Mouse (Mus musculus): ENCODE results near the gene Sept12. TPM values are rescaled to one million over a fixed set of nuclear protein-coding genes. Genes with fewer than 3 reads are reported as not detected.
A peak's percentile ranks its signal among the peaks of the same experiment; 100 is the strongest.

Gene Sept12
- polyA plus RNA-seq, 1 experiment from 2014 or later, result not detected

DNA sequence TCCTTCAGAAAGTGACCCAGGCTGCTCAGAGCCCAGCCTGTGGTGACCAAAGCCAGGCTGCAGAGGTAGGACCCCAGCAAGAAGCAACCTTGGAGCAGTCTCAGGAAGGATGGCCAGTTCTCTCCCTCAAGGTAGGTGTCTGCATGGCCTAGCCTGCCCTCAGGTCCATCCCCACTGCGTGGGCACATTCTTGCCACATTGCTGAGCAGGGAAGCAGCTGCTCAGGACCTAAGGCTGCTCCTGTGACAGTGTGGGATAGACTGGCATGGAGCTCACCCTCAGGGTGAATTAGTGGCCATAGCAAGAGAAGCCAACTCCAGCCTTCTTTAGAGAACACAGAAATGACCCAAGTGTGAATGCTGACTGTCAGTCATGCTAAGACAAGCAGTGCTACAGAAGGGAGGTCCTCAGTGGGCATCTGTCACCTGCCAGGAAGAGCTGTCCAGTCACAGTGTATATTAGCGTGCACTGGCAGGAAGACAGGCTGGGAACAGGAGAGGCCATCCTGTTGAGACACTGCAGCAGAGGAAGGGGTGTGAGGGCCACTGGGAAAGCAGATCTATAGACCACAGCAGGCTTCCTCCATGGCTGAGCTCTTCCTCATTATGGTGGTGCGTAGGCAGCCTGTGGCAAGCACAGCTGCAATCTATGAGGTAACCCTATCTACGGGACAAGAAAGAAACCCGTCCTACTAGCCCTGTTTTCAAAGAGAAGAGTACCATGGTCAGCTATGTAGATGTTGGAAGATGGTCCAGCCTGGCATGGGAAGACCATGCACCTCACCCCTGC is 28.4 kb downstream of the Sept12 start:
- Histone ChIP-seq H3K4me2 (no peak overlapping the region), H3K36me3 (replicated peaks) (peaks cover 3% of the 10 kb centered on the region; the same call in 1 of the 2 replicates), H3K4me1 (peaks cover 7% of the 10 kb centered on the region), H3K9me3 (no peaks in the 10 kb centered on the region), H3K9ac (no peak overlapping the region), H3K27me3 (no peaks in the 10 kb centered on the region), H3K27ac (no peak overlapping the region), H3K4me3 (replicated peaks) (no peak overlapping the region)
- ATAC-seq (ENCODE audit: low FRiP score), result no peak
- WGBS, result 88% methylated on average over 5 of the region's 5 CpGs

DNA sequence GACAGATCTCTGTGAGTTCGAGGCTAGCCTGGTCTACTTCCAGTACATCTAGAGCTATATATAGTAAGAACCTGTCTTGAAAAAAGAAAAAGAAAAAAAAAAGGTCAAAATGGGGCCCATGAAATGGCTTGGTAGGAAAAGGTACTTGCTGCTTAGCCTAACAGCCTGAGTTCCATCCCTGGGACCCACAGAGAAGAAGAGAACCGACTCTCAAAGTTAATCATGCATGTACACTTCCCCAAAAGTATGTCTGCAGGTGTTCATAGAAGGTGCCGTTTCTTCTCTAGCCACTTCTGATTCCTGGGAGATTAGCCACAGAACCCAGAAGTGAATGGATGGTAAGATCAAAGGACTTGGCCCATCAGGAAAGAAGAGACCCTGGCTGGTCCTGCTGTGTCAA is 29.2 kb downstream of the Sept12 start:
- H3K4me1 ChIP-seq, result peaks cover 8% of the 10 kb centered on the region
- peaks cover 3% of the 10 kb centered on the region; the same call in 1 of the 2 replicates for H3K36me3 ChIP-seq (replicated peaks)
- no peaks in the 10 kb centered on the region for H3K27me3 ChIP-seq
- no peak overlapping the region for H3K9ac ChIP-seq
- no peak for ATAC-seq (ENCODE audit: low FRiP score)
- H3K4me2 ChIP-seq, result no peak overlapping the region
- no peak overlapping the region for H3K27ac ChIP-seq
- 78% methylated on average over 3 of the region's 3 CpGs for WGBS
- no peaks in the 10 kb centered on the region for H3K9me3 ChIP-seq
- H3K4me3 ChIP-seq (replicated peaks), result no peak overlapping the region

DNA sequence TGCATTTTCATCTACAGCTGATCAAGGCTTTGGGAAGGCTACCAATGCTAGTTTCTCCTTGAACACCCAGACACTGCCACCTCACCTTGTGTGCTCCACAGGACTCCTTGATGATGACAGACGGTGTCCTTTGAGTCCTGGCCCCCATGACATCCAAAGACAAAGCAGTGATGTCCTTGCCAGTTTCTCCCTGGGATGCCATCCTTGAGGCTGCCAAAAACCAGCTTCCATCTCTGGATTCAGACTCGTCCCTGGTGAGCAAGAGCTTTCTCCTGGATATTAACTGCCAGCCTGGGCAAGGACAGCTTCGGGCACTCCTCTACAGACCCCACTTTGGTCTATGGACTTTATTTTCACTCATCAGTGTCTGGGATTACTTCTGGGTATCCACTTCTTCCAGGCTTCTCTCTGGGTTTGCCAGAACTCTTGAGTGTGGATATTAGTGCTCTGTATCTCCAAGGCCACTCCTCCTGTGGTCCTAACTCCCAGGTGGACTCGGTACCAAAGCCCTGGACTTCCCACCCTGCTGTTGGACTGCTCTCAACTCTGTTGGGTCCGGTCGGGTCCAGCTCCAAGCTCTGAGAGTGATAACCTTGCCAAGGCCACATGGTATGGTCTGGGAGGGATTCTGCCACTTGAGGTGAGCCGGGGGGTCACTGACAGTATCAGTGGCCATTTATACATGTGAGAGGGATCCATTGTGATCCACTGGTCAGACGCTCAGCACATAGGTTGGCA is 32.1 kb downstream of the Sept12 start:
- 0 out of 2 replicates have a peak overlapping the region, but pooled peaks have one; percentile 83 for H3K9ac ChIP-seq
- H3K27me3 ChIP-seq, result no peaks in the 10 kb centered on the region
- H3K27ac ChIP-seq, result no peak overlapping the region
- H3K4me3 ChIP-seq (replicated peaks), result no peak overlapping the region
- ATAC-seq (ENCODE audit: low FRiP score), result no peak
- 91% methylated on average over 8 of the region's 8 CpGs for WGBS
- H3K9me3 ChIP-seq, result no peaks in the 10 kb centered on the region
- H3K36me3 ChIP-seq (replicated peaks), result peaks cover 3% of the 10 kb centered on the region
- peaks cover 21% of the 10 kb centered on the region for H3K4me1 ChIP-seq
- peak overlapping the region; percentile 85 for H3K4me2 ChIP-seq

DNA sequence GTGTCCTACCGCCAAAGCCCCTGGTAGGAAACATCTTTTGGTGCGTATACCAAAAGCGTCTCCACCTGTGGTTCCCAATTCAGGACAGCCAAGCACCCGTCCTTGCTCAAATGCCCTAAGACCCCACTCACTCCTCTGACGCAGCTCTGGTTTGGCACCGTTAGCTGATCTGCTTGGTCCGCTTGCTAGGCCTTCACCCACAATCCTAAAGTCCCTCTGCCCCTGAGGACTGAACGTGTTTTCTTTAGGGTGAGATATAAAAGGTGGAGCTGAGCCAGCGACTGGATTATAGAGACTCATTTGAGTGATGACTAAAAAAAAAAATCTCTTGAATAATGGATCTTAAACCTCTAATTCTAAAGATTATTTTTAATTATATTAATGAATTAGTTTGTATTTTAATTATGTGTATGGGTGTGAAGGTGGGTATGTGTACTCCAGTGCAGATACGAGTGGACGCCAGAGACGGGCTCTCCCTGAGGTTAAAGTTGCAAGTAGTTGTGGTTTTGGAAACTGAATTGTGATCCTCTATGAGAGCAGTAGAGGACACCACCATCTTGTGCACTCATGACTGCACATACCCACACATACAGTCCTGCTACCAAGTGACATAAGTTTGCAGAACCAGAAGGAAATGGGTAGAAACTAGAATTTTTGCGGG is 32.8 kb downstream of the Sept12 start:
- Histone ChIP-seq H3K9ac (peak overlapping the region; percentile 83), H3K4me1 (peaks cover 21% of the 10 kb centered on the region), H3K9me3 (no peaks in the 10 kb centered on the region), H3K27me3 (no peaks in the 10 kb centered on the region), H3K36me3 (replicated peaks) (peaks cover 10% of the 10 kb centered on the region), H3K27ac (peak overlapping the region; percentile 85), H3K4me3 (replicated peaks) (peak overlapping the region; percentile 93), H3K4me2 (peak overlapping the region; percentile 85)
- peak; percentile 5; the same call in 1 of the 2 replicates for ATAC-seq (ENCODE audit: low FRiP score)
- 25% methylated on average over 13 of the region's 13 CpGs for WGBS

DNA sequence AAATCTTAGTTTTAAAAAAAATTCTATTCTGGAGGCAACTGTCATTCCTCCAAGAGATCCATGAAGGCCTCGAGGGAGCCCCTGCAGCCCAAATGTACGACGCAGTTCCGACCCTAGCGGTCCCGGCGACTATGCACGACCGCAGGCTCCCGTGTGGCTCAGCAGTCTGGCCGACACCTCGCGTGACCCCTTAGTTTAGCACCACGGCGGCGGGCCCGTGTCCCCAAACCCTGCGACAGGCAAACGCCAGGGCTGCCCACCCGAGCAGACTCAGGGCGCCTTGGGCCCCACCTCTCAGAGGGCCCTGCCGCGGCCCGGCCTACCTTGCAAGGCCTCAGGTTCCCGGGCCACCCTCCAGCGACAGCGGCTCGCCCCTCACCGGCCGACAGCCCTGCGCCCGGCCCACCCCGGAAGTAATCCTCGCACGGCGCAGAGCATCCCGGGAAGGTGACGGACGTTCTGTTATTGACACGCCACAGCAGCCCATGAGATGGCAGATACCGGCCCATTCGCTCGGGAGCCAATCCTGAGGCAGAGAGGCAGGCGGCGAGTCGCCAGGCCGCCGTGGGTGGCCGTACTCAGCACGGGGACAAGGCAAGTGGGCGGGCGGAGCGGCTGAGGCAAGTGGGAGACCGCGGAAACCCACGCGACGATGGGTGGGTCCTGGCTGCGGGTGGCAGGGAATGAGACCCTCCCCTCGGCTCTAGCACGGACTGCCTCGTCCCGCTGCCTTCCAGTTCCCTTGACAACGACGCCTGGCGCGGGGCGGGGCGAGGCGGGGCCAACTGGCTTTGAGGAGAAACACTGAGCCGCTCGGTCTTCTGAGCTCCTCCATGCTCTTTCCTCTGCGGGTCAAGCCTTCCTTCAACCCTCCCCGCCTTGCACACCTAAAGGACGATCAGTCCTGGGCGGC is 33.6 kb downstream of the Sept12 start, which contains the start of gene Anks3:
Gene Anks3, minus strand, starts transcription at position 409 of the 913 bp plus-strand sequence.
- peak within 1 kb of the TSS; percentile 93 for H3K4me3 ChIP-seq (replicated peaks)
- peak; percentile 99 for ATAC-seq (ENCODE audit: low FRiP score)

GRCm38 (mm10) chr16:4963346-4963745 is 34.3 kb downstream of the Sept12 start:
- ATAC-seq (ENCODE audit: low FRiP score), result no peak
- Histone ChIP-seq H3K27me3 (no peaks in the 10 kb centered on the region), H3K4me1 (peaks cover 21% of the 10 kb centered on the region), H3K9me3 (no peaks in the 10 kb centered on the region), H3K4me2 (peak overlapping the region; percentile 85), H3K4me3 (replicated peaks) (peak overlapping the region; percentile 93), H3K9ac (peak overlapping the region; percentile 83), H3K36me3 (replicated peaks) (peaks cover 8% of the 10 kb centered on the region; the same call in 1 of the 2 replicates), H3K27ac (no peak overlapping the region)
- 40% methylated on average over 9 of the region's 9 CpGs for WGBS

More for the DNA sequence above, 33.6 kb downstream of the Sept12 start, which contains the start of gene Anks3:
- H3K27me3 ChIP-seq, result no peaks in the 10 kb centered on the region
- WGBS, result under 1% methylated on average over 71 of the region's 76 CpGs
- peak within 1 kb of the TSS; percentile 85 for H3K27ac ChIP-seq
- H3K4me1 ChIP-seq, result peaks cover 21% of the 10 kb centered on the region
- no peaks in the 10 kb centered on the region for H3K9me3 ChIP-seq
- peaks cover 8% of the 10 kb centered on the region for H3K36me3 ChIP-seq (replicated peaks)
- H3K9ac ChIP-seq, result peak within 1 kb of the TSS; percentile 83
- H3K4me2 ChIP-seq, result peak within 1 kb of the TSS; percentile 85

- no peak for ATAC-seq (ENCODE audit: low FRiP score)
- H3K27me3 ChIP-seq, result no peaks in the 10 kb centered on the region
- H3K9ac ChIP-seq, result no peak overlapping the region
- no peak overlapping the region for H3K4me2 ChIP-seq
- H3K4me1 ChIP-seq, result peaks cover 17% of the 10 kb centered on the region
- no peak overlapping the region for H3K27ac ChIP-seq
- WGBS, result 93% methylated on average over 8 of the region's 8 CpGs
- H3K36me3 ChIP-seq (replicated peaks), result peaks cover 37% of the 10 kb centered on the region
- H3K4me3 ChIP-seq (replicated peaks), result no peak overlapping the region
- H3K9me3 ChIP-seq, result no peaks in the 10 kb centered on the region
Measured at GRCm38 (mm10) chr16:4960260-4960659, 37.4 kb downstream of the Sept12 start.

GRCm38 (mm10) chr16:4957446-4957845 is 40.2 kb downstream of the Sept12 start:
- peaks cover 64% of the 10 kb centered on the region for H3K36me3 ChIP-seq (replicated peaks)
- 95% methylated on average over 3 of the region's 3 CpGs for WGBS
- no peak overlapping the region for H3K9ac ChIP-seq
- no peak for ATAC-seq (ENCODE audit: low FRiP score)
- no peak overlapping the region for H3K4me3 ChIP-seq (replicated peaks)
- H3K4me2 ChIP-seq, result no peak overlapping the region
- no peaks in the 10 kb centered on the region for H3K27me3 ChIP-seq
- H3K4me1 ChIP-seq, result peaks cover 2% of the 10 kb centered on the region
- H3K9me3 ChIP-seq, result no peaks in the 10 kb centered on the region
- no peak overlapping the region for H3K27ac ChIP-seq

- no peak for ATAC-seq (ENCODE audit: low FRiP score)
- no peaks in the 10 kb centered on the region for H3K4me1 ChIP-seq
- 86% methylated on average over 3 of the region's 3 CpGs for WGBS
- no peaks in the 10 kb centered on the region for H3K9me3 ChIP-seq
- no peak overlapping the region for H3K9ac ChIP-seq
- H3K27ac ChIP-seq, result no peak overlapping the region
- no peak overlapping the region for H3K4me3 ChIP-seq (replicated peaks)
- no peaks in the 10 kb centered on the region for H3K27me3 ChIP-seq
- H3K4me2 ChIP-seq, result no peak overlapping the region
- peaks cover 73% of the 10 kb centered on the region for H3K36me3 ChIP-seq (replicated peaks)
Measured at GRCm38 (mm10) chr16:4956609-4957008, 41.0 kb downstream of the Sept12 start.

GRCm38 (mm10) chr16:4947378-4947777 is 50.3 kb downstream of the Sept12 start:
- ATAC-seq (ENCODE audit: low FRiP score), result no peak
- peaks cover 81% of the 10 kb centered on the region for H3K36me3 ChIP-seq (replicated peaks)
- H3K9ac ChIP-seq, result no peak overlapping the region
- 87% methylated on average over 4 of the region's 4 CpGs for WGBS
- no peaks in the 10 kb centered on the region for H3K4me1 ChIP-seq
- no peak overlapping the region for H3K4me3 ChIP-seq (replicated peaks)
- no peaks in the 10 kb centered on the region for H3K27me3 ChIP-seq
- no peak overlapping the region for H3K27ac ChIP-seq
- H3K9me3 ChIP-seq, result no peaks in the 10 kb centered on the region
- H3K4me2 ChIP-seq, result no peak overlapping the region

GRCm38 (mm10) chr16:4946155-4946554 is 51.5 kb downstream of the Sept12 start:
- H3K36me3 ChIP-seq (replicated peaks), result peaks cover 81% of the 10 kb centered on the region
- no peaks in the 10 kb centered on the region for H3K27me3 ChIP-seq
- no peak overlapping the region for H3K4me3 ChIP-seq (replicated peaks)
- H3K9ac ChIP-seq, result no peak overlapping the region
- H3K27ac ChIP-seq, result no peak overlapping the region
- WGBS, result 87% methylated on average over 3 of the region's 3 CpGs
- no peaks in the 10 kb centered on the region for H3K4me1 ChIP-seq
- ATAC-seq (ENCODE audit: low FRiP score), result no peak
- H3K4me2 ChIP-seq, result no peak overlapping the region
- no peaks in the 10 kb centered on the region for H3K9me3 ChIP-seq
